Mouse (Mus musculus): ENCODE results near the gene Fam98c. TPM values are rescaled to one million over a fixed set of nuclear protein-coding genes. Genes with fewer than 3 reads are reported as not detected.
A peak's percentile ranks its signal among the peaks of the same experiment; 100 is the strongest.
"Not testable (repeated sequence)": the region's sequence is repeated elsewhere in the genome, so short reads cannot be mapped to it uniquely, and the experiment has no call there.

Gene Fam98c
- total and polyA plus RNA-seq, 2 experiments from 2014 or later: 32.9 to 37.9 TPM

DNA sequence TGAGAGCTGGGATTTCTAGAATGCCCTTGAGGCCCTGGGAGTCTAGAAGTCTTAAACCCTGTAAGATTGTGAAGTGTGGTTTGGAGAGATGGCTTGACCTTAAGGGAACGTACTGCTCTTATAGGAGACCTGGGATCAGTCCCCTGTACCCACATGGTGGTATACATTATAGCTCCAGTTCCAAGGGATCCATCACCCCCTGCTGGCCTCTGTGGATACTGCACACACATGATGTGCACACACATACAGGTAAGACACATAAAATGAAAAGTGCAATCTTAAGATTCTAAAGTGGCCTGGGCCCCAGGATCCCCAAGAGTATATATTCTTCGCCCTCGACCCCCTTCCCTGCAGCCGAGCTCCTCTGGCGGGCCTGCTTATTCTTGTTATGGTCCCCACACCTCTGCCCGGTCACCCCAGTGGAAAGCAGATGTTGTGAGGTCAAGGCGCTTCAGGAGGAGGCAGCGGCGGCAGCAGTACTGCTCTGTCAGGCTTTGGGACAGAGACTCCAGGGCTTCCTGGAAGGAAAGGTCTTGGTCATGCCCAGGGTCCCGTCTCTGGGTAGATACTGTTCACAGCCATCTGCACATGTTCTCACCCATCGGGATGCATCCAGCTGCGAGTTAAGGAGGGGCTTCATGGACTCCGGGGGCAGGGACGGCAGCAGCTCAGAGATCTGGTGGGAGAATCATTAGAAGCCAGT is 1.9 kb downstream of the Fam98c start:
- H3K9ac ChIP-seq (replicated peaks; ENCODE audit: low read length, poor library complexity, severe bottlenecking): no peak overlapping the region
- H3K9me3 ChIP-seq (ENCODE audit: low read length): no peaks in the 10 kb centered on the region
- H3K27me3 ChIP-seq (ENCODE audit: insufficient read depth, low read length): 0 out of 2 replicates have a peak, but pooled peaks cover 5% of the 10 kb centered on the region
- H3K4me3 ChIP-seq (ENCODE audit: low read depth, low read length): no peak overlapping the region
- ATAC-seq (ENCODE audit: low FRiP score) (no peak), DNase-seq (ENCODE audit: low spot score) (no peak)
- 98% methylated on average over 14 of the region's 14 CpGs for WGBS
- no peak overlapping the region for H3K27ac ChIP-seq (ENCODE audit: low read depth, low read length)
- peak; percentile 34; the same call in 1 of the 2 replicates for TF ChIP-seq CTCF (IDR thresholded peaks at IDR 0.05)
- H3K4me2 ChIP-seq (ENCODE audit: low read depth, low read length, poor library complexity, severe bottlenecking): no peak overlapping the region
- no peaks in the 10 kb centered on the region for H3K4me1 ChIP-seq (ENCODE audit: insufficient read depth, low read length)
- H3K36me3 ChIP-seq (ENCODE audit: insufficient read depth, low read length): no peaks in the 10 kb centered on the region

DNA sequence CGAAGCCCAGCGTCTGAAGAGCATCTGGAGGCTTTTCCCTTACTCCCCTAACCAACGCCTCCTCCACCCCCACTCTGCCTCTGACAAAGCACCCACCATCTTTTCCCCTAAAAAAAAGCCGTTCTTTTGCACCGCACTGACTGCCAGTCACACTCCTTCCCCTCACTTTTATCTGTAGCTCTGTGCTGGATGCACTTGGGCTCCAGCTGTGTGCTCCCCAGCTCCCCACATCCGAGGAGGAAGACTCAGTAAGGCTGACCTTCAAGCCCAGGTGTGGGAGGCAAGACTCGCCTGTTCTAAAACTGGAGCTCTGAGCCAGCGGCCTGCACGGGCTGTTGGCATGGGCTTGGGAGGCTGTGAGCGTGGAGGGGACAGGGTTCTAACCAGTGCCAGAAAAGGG is 4.5 kb downstream of the Fam98c start:
- no peak for ATAC-seq (ENCODE audit: low FRiP score)
- Histone ChIP-seq H3K4me2 (ENCODE audit: low read depth, low read length, poor library complexity, severe bottlenecking) (no peak overlapping the region), H3K27me3 (ENCODE audit: insufficient read depth, low read length) (no peaks in the 10 kb centered on the region), H3K27ac (ENCODE audit: low read depth, low read length) (no peak overlapping the region), H3K4me3 (ENCODE audit: low read depth, low read length) (no peak overlapping the region), H3K36me3 (ENCODE audit: insufficient read depth, low read length) (no peaks in the 10 kb centered on the region), H3K9me3 (ENCODE audit: low read length) (no peaks in the 10 kb centered on the region), H3K9ac (replicated peaks; ENCODE audit: low read length, poor library complexity, severe bottlenecking) (no peak overlapping the region), H3K4me1 (ENCODE audit: insufficient read depth, low read length) (no peaks in the 10 kb centered on the region)
- WGBS: 67% methylated on average over 10 of the region's 10 CpGs
- DNase-seq (ENCODE audit: low spot score): no peak
- TF ChIP-seq CTCF (IDR thresholded peaks at IDR 0.05): no peak

DNA sequence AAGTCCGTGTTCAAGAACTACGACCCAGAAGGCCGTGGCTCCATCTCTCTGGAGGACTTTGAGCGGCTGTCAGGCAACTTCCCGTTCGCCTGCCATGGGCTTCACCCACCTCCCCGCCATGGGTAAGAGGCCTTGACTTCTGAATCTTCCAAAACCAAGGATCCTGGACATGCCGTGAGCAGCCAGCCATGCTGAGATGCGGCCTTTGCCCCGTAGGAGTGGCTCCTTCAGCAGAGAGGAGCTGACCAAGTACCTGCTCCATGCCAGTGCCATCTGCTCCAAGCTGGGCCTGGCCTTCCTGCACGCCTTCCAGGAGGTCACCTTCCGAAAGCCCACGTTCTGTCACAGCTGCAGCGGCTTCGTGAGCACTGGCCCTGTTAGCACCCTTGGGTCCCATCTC is 7.3 kb downstream of the Fam98c start:
- H3K4me3 ChIP-seq (ENCODE audit: low read depth, low read length): no peak overlapping the region
- 92% methylated on average over 15 of the region's 15 CpGs for WGBS
- no peaks in the 10 kb centered on the region for H3K9me3 ChIP-seq (ENCODE audit: low read length)
- H3K9ac ChIP-seq (replicated peaks; ENCODE audit: low read length, poor library complexity, severe bottlenecking): no peak overlapping the region
- no peak for TF ChIP-seq CTCF (IDR thresholded peaks at IDR 0.05)
- ATAC-seq (ENCODE audit: low FRiP score) (no peak), DNase-seq (ENCODE audit: low spot score) (no peak)
- no peak overlapping the region for H3K4me2 ChIP-seq (ENCODE audit: low read depth, low read length, poor library complexity, severe bottlenecking)
- H3K36me3 ChIP-seq (ENCODE audit: insufficient read depth, low read length): no peaks in the 10 kb centered on the region
- H3K4me1 ChIP-seq (ENCODE audit: insufficient read depth, low read length): no peaks in the 10 kb centered on the region
- no peaks in the 10 kb centered on the region for H3K27me3 ChIP-seq (ENCODE audit: insufficient read depth, low read length)
- H3K27ac ChIP-seq (ENCODE audit: low read depth, low read length): no peak overlapping the region

DNA sequence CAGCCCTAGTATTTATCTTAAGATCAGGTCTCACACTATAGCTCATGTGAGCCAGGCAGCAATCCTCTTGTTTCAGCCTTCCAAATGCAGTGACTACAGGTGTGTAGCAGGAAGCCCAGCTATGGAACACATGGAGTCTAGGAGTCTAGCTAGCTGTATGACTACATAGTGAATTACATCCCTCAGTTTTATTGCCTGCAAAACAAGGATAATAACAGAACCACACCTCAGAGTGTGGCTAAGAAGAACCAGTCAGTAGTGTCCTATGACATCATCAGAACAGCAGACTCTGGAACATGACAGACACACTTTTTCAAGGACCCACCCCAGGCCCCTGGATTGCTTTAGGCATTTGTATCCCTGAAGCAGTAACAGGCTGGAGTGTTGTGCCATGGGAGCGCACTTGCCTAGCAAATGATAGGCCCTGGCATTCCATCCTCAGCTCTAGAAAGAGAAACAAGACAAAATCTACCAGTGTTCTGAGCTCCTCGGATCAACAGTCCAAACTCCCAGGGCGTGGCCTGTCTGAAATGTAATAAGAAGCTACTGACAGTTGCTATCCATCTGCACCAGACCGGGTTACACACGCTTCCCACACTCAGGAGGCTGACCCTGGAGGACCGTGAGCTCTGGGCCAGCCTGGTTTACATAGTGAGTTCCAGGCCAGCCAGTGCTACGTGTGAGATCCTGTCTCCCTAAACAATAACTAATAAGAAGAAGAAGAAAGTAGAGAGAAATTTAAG is 9.2 kb downstream of the Fam98c start:
- Histone ChIP-seq H3K36me3 (ENCODE audit: insufficient read depth, low read length) (no peaks in the 10 kb centered on the region), H3K4me2 (ENCODE audit: low read depth, low read length, poor library complexity, severe bottlenecking) (no peak overlapping the region), H3K4me3 (ENCODE audit: low read depth, low read length) (no peak overlapping the region), H3K9me3 (ENCODE audit: low read length) (no peaks in the 10 kb centered on the region), H3K9ac (replicated peaks; ENCODE audit: low read length, poor library complexity, severe bottlenecking) (no peak overlapping the region), H3K27me3 (ENCODE audit: insufficient read depth, low read length) (no peaks in the 10 kb centered on the region), H3K27ac (ENCODE audit: low read depth, low read length) (no peak overlapping the region), H3K4me1 (ENCODE audit: insufficient read depth, low read length) (no peaks in the 10 kb centered on the region)
- 89% methylated on average over 7 of the region's 7 CpGs for WGBS
- ATAC-seq (ENCODE audit: low FRiP score) (no peak), DNase-seq (ENCODE audit: low spot score) (no peak)
- TF ChIP-seq CTCF (IDR thresholded peaks at IDR 0.05): no peak

DNA sequence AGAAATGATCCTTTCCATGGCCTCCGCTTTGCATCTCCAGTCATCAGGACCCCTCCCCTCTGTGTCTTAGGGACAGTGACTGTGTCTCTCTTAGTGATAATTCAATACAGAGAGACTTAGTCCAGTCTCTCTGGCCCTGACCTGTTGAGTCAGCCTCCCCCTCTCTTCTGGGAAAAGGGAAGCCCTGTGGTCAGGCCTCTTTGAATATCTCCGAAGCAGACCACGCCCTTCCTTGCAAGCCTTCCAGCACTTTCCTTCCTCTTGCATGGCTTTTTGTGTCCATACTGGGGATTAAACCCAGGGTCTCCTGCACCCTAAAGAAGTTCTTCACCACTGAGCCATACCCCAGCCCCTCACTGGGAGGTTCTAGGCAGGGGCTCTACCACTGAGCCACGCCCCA is 12.0 kb downstream of the Fam98c start:
- Histone ChIP-seq H3K9me3 (ENCODE audit: low read length) (no peaks in the 10 kb centered on the region), H3K4me1 (ENCODE audit: insufficient read depth, low read length) (no peaks in the 10 kb centered on the region), H3K27me3 (ENCODE audit: insufficient read depth, low read length) (no peaks in the 10 kb centered on the region), H3K27ac (ENCODE audit: low read depth, low read length) (no peak overlapping the region), H3K36me3 (ENCODE audit: insufficient read depth, low read length) (no peaks in the 10 kb centered on the region), H3K4me2 (ENCODE audit: low read depth, low read length, poor library complexity, severe bottlenecking) (no peak overlapping the region), H3K4me3 (ENCODE audit: low read depth, low read length) (no peak overlapping the region), H3K9ac (replicated peaks; ENCODE audit: low read length, poor library complexity, severe bottlenecking) (no peak overlapping the region)
- 93% methylated on average over 4 of the region's 4 CpGs for WGBS
- ATAC-seq (ENCODE audit: low FRiP score) (no peak), DNase-seq (ENCODE audit: low spot score) (no peak)
- TF ChIP-seq CTCF (IDR thresholded peaks at IDR 0.05): no peak

DNA sequence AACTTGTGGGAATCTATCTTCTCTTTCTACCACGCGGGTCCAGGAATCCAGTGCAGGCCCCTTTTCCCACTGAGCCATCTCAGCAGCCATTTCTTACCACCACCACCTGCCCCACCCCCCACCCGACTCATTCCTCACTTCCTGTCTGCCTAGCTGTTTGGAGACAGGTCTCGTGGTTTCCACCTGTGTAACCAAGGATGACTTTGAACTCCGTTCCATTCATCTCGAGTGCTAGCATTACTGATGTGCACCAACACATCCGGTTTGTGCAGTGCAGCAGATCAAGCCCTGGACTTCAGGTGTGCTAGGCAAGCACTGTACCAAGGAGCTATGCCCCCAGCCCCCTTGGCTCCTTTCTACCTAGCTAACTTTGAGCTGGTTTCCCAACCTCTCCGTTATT is 14.6 kb downstream of the Fam98c start:
- no peak for ATAC-seq (ENCODE audit: low FRiP score)
- Histone ChIP-seq H3K4me1 (ENCODE audit: insufficient read depth, low read length) (no peaks in the 10 kb centered on the region), H3K36me3 (ENCODE audit: insufficient read depth, low read length) (no peaks in the 10 kb centered on the region), H3K27ac (ENCODE audit: low read depth, low read length) (no peak overlapping the region), H3K4me2 (ENCODE audit: low read depth, low read length, poor library complexity, severe bottlenecking) (no peak overlapping the region), H3K27me3 (ENCODE audit: insufficient read depth, low read length) (no peaks in the 10 kb centered on the region), H3K9me3 (ENCODE audit: low read length) (no peaks in the 10 kb centered on the region), H3K4me3 (ENCODE audit: low read depth, low read length) (no peak overlapping the region), H3K9ac (replicated peaks; ENCODE audit: low read length, poor library complexity, severe bottlenecking) (no peak overlapping the region)
- DNase-seq (ENCODE audit: low spot score): no peak
- 89% methylated on average over 8 of the region's 8 CpGs for whole genome bisulfite sequencing
- TF ChIP-seq CTCF (IDR thresholded peaks at IDR 0.05): no peak

DNA sequence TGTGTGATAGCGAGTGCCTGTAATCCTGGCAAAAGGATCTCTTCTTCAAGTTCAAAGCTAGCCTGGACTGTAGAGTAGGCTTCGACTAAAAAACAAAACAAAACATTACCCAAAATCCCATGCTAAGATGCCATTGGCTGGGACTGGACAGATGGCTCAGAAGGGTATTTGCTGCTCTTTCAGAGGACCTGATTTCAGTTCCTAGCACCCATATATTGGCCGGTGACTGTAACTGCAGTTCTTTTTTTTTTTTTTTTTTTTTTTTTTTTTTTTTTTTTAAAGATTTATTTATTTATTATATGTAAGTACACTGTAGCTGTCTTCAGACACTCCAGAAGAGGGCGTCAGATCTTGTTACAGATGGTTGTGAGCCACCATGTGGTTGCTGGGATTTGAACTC is 16.8 kb downstream of the Fam98c start:
- not testable (repeated sequence) for H3K4me1 ChIP-seq (ENCODE audit: insufficient read depth, low read length); H3K9me3 ChIP-seq (ENCODE audit: low read length); H3K36me3 ChIP-seq (ENCODE audit: insufficient read depth, low read length); H3K4me3 ChIP-seq (ENCODE audit: low read depth, low read length); H3K4me2 ChIP-seq (ENCODE audit: low read depth, low read length, poor library complexity, severe bottlenecking); ATAC-seq (ENCODE audit: low FRiP score); DNase-seq (ENCODE audit: low spot score); H3K27ac ChIP-seq (ENCODE audit: low read depth, low read length); H3K27me3 ChIP-seq (ENCODE audit: insufficient read depth, low read length); H3K9ac ChIP-seq (replicated peaks; ENCODE audit: low read length, poor library complexity, severe bottlenecking)
- 92% methylated on average over 3 of the region's 4 CpGs for WGBS
